Mouse (Mus musculus): ENCODE data around the gene Hist1h4d.
"Not testable (repeated sequence)": the region's sequence is repeated elsewhere in the genome, so short reads cannot be mapped to it uniquely, and the experiment has no call there.

Hist1h4d gene

GRCm38 (mm10) chr13:23581408-23582218 is at the start of gene Hist1h4d:
Gene Hist1h4d, plus strand, starts transcription at chr13:23581598.
- peak; percentile 97 for DNase-seq (ENCODE audit: low read depth, low spot score)

- peak; percentile 54 for DNase-seq (ENCODE audit: low read depth, low spot score)
These were observed 48.9 kb upstream of the Hist1h4d start for GRCm38 (mm10) chr13:23532262-23533075.

- peak; percentile 97 for DNase-seq (ENCODE audit: low read depth, low spot score)
These were observed 47.6 kb upstream of the Hist1h4d start, which contains the start of gene Hist1h2af for GRCm38 (mm10) chr13:23533560-23534367. Gene Hist1h2af, plus strand, starts transcription at chr13:23533906.

GRCm38 (mm10) chr13:23534368-23535131 is 46.8 kb upstream of the Hist1h4d start:
- peak; percentile 82 for DNase-seq (ENCODE audit: low read depth, low spot score)

- DNase-seq (ENCODE audit: low read depth, low spot score): peak; percentile 98
These were observed 46.0 kb upstream of the Hist1h4d start, which contains the start of gene Hist1h3g for GRCm38 (mm10) chr13:23535137-23536075. Gene Hist1h3g, plus strand, starts transcription at chr13:23535422.

GRCm38 (mm10) chr13:23536076-23536822 is 45.1 kb upstream of the Hist1h4d start:
- DNase-seq (ENCODE audit: low read depth, low spot score): peak; percentile 63

- no peak for DNase-seq (ENCODE audit: low read depth, low spot score)
These were observed 44.2 kb upstream of the Hist1h4d start for GRCm38 (mm10) chr13:23537006-23537710.

GRCm38 (mm10) chr13:23538249-23538648 is 43.1 kb upstream of the Hist1h4d start:
- DNase-seq (ENCODE audit: low read depth, low spot score): no peak

GRCm38 (mm10) chr13:23539821-23540220 is 41.6 kb upstream of the Hist1h4d start:
- DNase-seq (ENCODE audit: low read depth, low spot score): not testable (repeated sequence)

- no peak for DNase-seq (ENCODE audit: low read depth, low spot score)
These were observed 39.9 kb upstream of the Hist1h4d start for GRCm38 (mm10) chr13:23541497-23541896.

- DNase-seq (ENCODE audit: low read depth, low spot score): peak; percentile 62
These were observed 39.0 kb upstream of the Hist1h4d start for GRCm38 (mm10) chr13:23542225-23542980.

- DNase-seq (ENCODE audit: low read depth, low spot score): peak; percentile 98
These were observed 38.3 kb upstream of the Hist1h4d start, which contains the start of gene Hist1h2bh for GRCm38 (mm10) chr13:23542999-23543607. Gene Hist1h2bh, minus strand, starts transcription at chr13:23543392.

GRCm38 (mm10) chr13:23543965-23544786 is 37.2 kb upstream of the Hist1h4d start, which contains the start of gene Hist1h3f:
Gene Hist1h3f, plus strand, starts transcription at chr13:23544052.
- DNase-seq (ENCODE audit: low read depth, low spot score): peak; percentile 96

GRCm38 (mm10) chr13:23544787-23545120 is 36.6 kb upstream of the Hist1h4d start:
- not testable (repeated sequence) for DNase-seq (ENCODE audit: low read depth, low spot score)

- DNase-seq (ENCODE audit: low read depth, low spot score): no peak
These were observed 34.7 kb upstream of the Hist1h4d start for GRCm38 (mm10) chr13:23546694-23547093.

- DNase-seq (ENCODE audit: low read depth, low spot score): peak; percentile 69
These were observed 30.6 kb upstream of the Hist1h4d start for GRCm38 (mm10) chr13:23550761-23551145.
